Mouse (Mus musculus) lung, postnatal 14 days (tissue): ENCODE measurements around the gene Arl5b.

Source experiments
- DNase-seq: peaks from one replicate; pipeline ENCODE4 v3.0.0; 2021

The Arl5b gene

DNA sequence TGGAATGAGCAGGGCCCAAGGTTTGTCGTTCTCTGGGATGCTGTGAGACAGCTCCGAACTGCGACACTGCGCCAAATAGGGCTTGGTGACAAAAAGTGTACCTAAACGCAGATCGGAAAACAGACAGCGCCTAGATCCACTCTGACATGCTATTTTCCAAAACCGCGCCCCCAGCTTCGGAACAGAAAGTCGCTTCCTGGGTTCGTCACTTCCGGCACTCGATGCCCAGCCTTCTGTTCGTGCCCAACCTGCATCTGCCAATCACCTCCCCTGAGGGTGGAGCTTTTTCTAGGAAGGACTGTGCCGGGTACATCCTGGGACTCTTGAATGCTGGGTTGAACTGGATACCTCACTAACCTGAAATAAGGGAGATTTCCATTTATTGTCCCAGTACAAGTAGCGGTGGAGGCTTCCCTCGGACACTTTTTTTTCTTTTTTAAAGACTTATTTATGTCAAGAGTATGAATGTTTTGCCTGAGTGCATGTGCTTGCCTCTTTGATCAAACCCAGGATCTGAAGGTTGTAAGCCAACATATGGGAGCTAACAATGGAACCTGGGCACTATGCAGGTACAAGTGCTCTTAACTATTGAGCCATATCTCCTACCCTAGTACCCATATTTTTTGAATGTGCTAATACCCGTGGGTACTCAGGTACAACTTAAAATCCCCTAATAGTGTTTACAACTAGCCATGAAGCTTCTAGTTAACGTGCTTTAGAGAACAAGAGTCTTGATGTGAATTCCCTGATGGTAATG, at the start of gene Arl5b:
TSS of gene Arl5b (plus strand) at position 279 of the 757 bp plus-strand sequence.
- DNase-seq = peak; percentile 96

DNA sequence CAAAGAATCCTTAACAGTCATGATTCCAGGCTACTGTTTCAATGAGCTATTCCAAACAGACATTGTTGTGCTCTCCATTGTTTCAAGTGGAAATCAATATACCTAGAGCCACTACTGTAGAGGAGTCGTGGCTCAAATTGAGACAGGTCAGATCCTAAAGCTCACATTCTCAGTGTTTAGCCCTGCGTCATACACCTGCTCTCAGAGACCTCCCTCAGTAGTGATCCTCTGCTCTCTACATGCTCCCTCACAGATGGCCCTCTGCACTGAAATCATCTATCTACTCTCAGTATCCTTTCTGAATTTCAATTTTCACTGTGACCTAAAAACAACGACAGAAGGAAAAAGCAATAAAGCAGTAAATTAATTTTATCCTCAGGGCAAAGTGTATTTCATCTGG, 41.7 kb upstream of the Arl5b start:
- DNase-seq = no peak

DNA sequence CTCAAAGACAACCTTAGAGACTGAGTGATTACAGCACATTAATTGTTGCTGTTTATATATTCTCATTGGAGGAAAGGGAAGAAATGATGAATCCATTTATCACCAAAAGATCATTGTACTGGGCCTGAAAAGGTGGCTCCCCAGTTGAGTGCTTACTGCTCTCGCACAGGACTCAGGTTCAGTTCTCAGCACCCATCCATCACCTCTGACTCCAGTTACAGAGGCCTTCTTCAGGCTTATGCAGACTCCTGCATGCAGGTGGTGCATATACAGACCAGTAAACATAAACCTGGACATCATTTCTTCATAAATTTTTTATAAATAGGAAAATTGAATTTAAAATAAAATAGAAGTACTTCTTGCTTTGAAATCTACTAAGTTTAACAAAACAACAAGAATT, 41.1 kb upstream of the Arl5b start:
- no peak for DNase-seq

DNA sequence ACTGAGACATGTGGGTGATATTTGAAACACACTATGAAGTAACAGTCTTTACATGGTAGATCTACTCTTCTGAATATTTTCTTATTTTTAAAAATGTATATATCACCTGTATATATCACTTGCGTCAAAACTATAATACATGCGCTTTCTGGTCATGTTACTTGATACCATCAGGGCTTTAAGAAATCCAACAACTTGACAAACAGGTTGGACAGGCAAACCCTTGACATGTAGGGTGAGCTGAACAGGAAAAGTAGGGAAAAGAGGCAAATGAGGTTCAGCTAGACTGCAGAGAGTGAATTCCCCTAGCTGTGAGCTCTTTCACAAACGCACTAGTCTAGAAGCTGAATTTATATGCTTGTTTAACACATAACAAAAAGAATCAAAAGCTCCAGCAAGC, 22.4 kb upstream of the Arl5b start:
- no peak for DNase-seq

DNA sequence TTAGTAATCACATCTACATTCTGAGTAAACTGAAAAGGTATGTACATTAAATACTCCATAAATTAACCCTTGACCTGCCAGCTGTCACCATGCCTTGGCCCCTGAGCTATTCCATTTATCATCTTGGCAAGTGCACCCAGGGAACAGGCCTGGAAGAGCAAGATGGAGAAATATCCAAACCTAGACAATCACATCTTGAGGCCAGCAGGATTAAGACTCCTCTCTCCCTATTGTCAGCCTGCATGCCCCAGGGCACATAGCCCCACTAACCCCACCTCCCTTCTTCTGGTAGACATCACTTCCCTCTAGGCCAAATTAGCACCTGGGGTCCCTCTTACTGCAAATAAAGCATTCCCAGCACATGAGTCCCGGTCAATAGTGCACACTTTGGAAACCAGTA, 21.4 kb upstream of the Arl5b start:
- no peak for DNase-seq

DNA sequence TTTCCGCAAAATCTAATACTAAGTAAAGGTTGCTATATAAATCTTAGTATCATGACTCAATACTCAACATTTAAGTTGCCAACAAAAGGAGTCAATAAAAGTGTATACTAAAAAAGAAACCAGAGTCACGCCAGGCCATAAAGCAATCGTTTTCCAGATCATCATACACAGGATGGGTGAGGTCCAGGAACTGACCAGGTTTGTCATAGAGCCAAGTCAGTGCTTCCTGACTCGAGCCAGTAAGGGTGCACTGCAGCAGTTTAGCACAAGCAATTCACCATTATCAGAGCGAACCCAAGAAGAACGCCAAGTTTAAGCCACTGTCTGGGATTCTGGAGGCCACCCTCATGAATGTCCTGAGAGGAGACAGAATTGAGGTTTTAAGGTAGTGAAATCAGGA, 10.5 kb upstream of the Arl5b start:
- DNase-seq = peak; percentile 60

DNA sequence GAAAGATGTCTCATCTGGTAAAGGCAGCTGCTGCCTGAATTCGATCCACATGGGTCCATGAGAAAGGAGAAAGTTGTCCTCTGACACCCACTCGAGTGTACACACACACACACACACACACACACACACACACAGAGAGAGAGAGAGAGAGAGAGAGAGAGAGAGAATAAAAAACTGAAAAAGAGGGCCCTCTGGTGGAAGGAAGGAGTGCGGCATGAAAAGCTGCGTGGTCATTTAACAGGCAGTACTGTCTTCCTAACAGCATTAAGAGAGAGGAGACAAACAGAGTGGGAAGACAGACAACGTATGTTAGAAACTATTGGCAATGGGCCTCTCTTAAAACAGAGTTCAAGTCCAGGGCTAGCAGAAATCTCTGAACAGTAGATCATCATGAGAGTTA, 8.9 kb upstream of the Arl5b start:
- peak; percentile 28 for DNase-seq

DNA sequence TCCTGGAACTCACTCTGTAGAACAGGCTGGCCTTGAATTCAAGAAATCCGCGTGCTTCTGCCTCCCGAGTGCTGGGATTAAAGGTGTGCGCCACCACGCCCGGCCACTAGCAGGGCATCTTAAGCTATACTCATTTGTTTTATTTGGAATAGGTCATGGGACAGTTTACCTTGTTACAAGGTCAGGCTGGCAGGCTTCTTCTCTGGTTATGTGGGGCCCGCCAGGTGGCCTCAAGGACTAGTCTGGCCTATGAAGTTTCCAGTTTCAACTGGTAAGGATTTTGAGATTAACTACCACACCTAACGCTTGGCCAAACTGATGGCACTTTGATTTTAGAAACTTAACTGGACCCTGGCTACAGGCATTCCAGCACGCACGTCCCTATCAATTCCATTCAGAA, 5.3 kb downstream of the Arl5b start:
- DNase-seq = no peak

DNA sequence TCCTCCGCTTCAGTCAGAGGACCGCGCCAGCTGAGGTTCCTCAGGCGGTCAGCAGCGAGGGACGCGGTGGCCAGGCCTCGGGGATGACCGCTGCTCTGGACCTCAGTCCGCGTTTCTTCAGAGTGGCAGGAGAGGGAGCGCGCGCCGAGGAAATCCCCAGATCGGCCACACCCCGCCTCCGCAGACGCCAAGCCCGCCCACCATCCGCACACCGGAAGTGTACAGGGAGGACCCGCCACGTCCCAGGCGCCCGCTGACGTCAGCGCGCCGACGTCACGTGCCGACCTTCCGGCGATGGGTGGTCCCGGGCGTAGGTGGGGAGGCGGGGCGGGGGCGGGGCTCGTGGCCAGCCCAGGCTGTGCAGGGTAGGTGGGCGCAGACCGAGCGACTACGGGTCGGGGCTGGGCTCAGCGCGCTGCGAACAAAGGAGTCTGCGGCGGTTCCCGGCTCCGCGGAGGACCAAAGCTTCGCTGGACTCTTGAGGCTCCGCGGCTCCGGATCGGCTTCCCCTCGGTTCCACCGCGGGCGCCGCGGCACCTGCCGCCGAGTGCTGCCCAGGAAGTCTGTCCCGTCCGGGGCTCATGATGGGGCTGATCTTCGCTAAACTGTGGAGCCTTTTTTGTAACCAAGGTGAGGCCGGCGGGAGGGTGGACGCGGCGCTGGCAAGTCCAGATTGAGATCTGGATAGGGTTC, 5.9 kb downstream of the Arl5b start, which contains the start of gene Nsun6:
TSS of gene Nsun6 (minus strand) at position 125 of the 693 bp plus-strand sequence.
- peak; percentile 98 for DNase-seq

DNA sequence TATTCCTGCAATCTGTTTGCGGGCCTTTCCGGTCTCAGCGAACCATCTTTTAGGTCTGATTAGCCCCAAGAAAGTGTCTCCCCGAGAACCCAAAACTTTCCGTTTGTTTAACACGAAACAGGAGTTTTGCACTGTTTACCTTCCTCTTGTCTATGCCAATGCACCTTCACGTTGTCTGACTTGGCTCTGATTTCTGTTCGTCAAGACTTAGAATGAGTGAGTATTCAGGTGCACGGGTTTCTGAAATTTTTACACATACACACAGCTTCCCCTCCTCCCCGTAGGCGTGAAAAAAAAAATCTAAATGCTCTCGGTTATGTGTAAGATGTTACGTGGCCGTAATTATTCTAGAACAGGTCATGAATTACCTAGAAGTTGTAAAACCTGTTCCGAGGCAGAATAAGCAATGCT, 6.6 kb downstream of the Arl5b start:
- no peak for DNase-seq

DNA sequence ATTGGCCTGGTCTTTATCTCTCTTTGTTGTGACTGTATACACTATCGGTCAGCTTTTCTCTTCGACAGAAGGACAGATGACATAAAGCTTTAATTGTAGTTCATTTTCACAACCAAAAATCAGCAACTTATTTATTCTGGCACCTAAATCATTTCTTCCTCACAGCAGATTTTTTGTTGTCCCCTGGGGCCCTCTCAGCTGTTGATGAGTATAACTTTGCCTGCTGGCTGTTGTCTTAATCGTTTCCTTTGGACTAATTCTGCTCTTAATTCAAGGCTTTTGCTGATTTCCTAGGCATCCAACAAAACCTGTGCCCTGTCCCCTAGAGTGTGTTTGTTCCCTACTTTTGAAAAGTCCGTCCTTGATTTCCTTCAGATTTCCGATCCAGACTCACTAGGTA, 9.0 kb downstream of the Arl5b start:
- no peak for DNase-seq

DNA sequence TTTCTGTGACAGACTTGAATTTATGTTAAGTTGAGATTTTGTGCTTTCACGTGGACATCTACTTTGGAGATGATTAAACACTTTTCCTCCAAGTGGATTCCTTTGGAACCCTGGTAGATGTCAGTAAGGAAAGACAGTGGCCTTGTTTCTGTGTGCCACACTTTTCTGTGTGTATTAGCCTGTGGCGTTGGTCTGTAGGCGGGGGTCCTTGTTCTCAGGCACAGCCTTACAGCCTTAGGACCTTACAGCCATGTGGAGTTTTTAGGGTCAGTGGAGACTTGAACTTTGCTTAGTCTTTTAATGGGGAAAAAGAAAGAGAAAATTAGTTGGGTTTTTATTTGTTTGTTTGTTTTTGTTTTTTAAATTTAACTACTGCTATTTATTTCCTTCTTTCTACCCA, 11.7 kb downstream of the Arl5b start:
- DNase-seq = no peak

DNA sequence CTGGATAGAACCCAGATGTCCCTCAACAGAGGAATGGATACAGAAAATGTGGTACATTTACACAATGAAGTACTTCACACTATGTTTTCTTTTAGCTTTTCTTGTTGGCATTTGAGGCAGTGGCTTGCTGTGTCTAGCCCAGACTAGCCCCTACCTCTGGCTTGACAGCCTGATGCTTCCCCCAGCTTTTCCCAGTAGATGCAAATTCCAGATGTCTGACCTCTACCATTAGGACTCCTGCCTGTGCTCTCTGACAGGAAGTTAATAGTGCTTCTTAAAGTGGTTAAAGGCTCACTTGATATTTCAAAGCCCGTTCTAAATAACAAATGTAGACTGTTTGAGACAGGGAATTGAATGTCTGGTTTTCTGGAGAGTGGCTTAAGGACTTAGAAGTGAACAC, 14.6 kb downstream of the Arl5b start:
- no peak for DNase-seq

DNA sequence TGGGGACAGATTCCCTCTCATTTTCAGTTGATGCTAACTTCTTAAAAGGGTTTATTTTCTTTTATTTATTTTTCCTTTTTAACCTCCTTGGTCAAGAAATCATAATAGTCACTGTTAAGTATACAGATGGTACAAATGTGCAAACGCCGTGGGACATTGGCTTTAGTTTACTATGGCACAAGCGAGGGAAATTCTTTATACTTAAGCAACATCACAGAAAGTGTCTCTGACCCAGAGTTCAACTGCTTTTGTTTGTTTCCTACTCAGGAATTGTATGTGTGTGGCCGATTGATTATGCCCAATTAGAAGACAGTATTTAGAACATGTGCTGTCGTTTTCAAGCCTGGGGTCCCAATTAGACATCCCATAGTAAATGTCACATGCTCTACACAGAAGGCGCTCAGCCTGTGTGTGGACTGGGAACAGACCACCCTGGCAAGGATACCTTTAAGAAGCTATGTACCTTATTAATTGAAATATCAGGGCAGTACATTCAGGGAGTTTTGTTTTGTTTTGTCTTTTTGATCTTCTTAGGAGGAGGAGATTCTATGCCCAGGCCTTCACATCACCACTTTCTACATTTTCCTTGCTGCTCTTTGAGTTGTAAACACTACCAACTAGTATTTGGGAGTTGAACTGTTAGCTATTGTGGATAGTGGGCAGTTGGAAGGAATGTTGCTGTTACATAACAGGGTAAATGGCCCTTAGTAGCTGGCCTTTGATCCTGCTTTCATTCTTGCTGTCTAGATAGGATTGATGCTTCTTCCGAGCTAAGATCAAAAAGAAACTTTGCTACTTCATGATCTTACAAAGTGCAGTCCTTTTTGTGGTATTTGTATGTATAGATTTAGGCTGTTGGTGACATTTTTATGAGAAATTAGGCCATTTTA, 15.4 kb downstream of the Arl5b start:
- DNase-seq = no peak

DNA sequence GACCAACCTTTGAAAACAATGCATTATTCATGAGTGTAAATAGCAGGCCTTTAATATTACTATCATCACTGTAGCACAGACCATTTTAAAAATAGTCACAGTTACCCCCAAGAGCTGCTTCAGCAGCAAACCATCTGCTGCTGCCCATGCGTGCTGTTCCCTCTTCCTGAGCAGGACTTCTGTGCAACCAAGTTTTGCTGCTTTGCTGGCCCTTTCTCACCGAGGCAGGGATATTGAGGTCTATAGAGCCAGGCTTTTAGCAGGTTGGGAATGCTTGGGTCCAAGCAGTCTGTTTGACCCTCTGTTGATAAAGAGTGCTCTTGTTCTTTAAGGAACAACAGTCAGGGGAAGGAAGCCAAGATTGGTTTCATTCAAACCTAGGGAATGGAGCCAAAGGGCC, 16.3 kb downstream of the Arl5b start:
- DNase-seq = no peak

DNA sequence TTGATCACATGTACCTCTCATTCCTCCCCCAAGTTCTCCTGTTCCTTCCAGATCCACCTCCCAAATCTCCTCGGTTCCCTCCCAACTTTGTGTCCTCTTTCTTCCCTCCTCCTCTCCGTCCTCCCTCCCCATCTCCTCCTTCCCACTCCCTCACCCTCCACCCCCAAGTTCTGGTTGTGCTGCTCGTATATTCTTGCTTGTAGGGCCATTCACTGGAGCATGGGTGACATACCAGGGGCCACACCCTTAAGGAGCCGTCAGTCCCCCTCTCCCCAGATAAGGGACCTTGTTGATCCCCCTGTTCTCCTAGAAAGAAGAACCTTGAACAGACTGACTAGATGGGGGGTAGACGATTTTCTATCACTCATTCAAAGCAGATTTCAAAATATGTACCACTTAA, 17.9 kb downstream of the Arl5b start:
- DNase-seq = no peak

DNA sequence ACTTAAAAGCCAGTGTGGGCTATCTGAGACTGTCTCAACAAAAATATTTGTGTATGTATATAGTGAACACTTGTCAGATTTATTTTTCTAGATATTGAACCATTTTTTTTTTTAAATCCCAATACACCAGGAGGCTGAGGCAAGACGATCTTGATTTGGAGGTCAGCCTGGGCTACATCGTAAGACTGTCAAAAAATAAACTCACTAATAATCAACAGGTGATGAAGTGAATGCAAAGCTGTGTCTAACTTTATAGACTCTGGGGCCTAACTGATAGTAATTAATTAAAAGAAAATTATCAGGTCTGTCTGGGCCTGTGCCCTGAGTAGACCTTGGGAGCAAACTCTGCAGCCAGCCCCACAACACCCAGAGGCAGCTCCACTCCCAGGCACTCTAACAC, 34.5 kb downstream of the Arl5b start:
- no peak for DNase-seq

DNA sequence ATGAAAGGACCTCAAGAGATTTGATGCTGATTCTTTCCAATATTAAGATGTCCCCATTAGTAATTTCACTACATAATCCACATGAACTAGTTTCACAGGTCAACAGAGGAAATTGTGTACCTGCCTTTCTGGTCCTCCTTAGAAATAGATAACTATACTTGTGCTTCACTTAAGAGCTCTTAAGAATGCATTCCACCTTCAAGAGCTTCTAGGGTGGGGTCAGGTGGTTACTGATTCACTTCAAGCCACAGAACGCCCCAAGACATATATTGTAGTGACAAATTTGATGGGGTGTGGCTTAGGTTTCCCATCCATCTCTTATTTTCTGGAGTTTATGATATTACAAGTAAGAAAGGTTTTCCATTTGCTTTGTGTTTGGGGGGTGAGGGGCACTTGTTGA, 38.1 kb downstream of the Arl5b start:
- DNase-seq = no peak

DNA sequence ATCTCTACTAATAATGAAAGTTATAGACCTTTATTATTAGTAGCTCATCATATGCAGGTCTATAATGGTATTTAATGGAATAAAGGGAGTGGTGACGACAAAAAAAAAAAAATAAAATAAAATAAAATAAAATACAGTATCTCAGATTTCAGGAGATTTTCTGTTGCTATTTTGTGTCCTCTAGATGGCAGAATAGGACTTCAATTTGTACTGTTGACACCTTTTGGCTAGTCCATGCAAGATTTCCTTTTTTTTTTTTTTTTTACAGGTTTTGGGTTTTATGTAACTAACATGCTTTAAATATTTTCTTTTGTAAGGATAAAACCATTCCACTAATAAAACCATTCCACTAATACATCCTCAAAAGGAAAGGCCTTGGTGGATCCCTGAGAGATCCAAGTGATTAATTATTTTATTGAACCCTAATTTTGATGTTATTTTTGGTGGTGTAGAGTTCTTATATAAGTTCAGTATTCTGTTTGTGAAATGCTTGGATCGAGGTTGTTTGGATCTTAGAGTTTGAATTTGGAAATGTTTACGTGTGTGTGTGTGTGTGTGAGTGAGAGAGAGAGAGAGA, 47.4 kb downstream of the Arl5b start:
- no peak for DNase-seq

DNA sequence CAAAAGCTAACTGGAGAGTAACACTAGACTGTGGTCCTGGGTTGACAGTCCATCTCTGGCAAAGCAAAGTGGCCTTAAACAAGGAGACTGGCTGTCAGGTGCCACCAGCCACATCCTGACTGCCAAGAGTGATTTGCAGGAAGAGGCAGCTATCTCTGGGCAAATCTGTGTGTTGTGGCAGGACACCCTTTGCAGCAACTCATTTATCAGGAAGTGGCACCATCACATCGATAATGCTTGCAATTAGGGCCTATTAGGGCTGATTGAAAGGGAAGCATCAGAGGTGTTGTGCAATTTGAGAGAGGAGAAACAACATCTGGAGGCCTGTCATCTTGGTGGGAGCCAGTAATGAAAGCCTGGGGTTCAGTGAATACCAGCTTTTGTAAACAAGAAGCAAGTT, 55.2 kb downstream of the Arl5b start:
- no peak for DNase-seq

DNA sequence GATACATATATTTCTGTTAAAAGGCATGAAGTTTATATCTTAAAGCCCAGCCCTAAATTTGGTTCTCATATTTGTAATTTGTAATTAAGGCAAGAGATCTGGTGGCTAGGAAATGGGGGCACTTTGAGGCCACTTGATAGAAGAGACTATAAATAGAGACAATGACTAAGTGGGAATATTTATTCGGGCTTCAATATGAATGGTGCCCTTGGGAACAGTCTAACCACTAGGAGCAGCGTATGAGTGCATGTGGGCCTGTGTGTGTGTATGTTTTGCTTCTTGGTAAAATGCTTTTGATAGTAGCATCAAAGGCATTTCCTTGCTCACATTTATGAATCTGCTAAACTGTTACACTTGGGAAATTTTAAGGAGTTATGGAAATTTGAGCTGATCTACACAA, 62.1 kb downstream of the Arl5b start:
- no peak for DNase-seq

DNA sequence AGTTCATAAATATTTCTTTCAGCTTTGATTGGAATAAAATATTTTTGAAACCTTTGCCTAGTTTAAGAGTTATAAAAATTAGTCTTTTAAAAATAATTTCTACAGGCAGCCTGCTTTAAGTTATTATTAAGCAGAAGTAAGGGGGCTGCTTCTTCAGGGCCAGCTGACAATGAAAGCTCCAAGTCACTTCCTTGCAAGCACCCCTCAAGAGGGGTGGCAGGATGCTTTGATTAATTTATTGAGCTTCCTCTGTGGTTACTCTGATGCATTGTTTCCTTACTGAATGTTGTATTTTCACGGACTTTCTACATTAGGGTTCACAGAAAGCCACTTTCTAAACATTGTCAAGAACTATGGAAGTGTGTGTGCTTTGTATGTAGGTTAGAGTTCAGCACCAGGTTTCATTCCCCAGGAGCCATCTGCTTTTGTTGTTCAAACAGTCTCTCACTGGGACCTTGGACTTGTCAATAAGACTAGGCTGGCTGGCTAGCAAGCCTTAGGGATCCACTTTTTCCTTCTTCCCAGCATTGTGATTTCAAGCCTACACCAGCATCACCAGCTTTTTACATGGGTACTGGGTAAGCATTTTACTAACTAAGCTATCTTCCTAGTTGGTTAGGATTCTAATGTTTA, 62.7 kb downstream of the Arl5b start:
- no peak for DNase-seq

DNA sequence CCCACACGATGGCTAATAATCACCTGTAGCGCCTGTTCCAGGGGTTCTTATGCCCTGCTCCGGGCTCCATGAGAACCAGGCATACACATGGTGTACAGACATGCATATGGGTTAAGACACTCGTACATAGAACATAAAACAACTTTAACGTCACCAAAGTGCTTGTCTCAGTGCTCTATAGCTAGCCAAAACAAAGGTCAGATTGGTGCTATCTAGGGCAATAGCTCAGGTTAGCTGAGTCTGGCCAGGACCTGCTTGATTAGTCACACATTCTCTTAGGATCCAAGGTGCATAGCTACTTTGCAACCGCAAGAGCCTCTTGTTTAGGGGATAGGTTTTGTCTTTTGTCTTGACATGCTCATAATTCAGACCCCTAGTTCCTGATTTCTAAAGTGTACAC, 63.5 kb downstream of the Arl5b start:
- DNase-seq = no peak
